Mouse (Mus musculus) neural tube, embryonic 12.5 days (tissue): ENCODE data around the gene Gm20388. TPM values are rescaled to one million over a fixed set of nuclear protein-coding genes. Genes with fewer than 3 reads are reported as not detected.

Experiments
- ATAC-seq: fragments of 200-750 bp; cut with Nextera tagmentation; 2 replicates; pipeline ENCODE4 v1.8.0; 2017; ENCODE audit warnings: low read depth, mild to moderate bottlenecking, moderate TSS enrichment, moderate library complexity; ENCODE audit not compliant: low FRiP score
- H3K27ac ChIP-seq: fragments of 300-500 bp; sonication (generic); 2 replicates; pipeline ENCODE4 v1.5.1; 2016
- H3K27me3 ChIP-seq: fragments of 300-500 bp; sonication (generic); replicated peaks from 2 replicates; pipeline ENCODE4 v1.6.1; 2016; ENCODE audit warnings: mild to moderate bottlenecking
- H3K36me3 ChIP-seq: fragments of 300-500 bp; sonication (generic); 2 replicates; pipeline ENCODE4 v1.6.1; 2016; ENCODE audit warnings: mild to moderate bottlenecking
- H3K4me1 ChIP-seq: fragments of 300-500 bp; sonication (generic); 2 replicates; pipeline ENCODE4 v1.6.1; 2016
- H3K4me2 ChIP-seq: fragments of 300-500 bp; sonication (generic); replicated peaks from 2 replicates; pipeline ENCODE4 v1.6.1; 2016; ENCODE audit warnings: mild to moderate bottlenecking
- H3K4me3 ChIP-seq: fragments of 300-500 bp; sonication (generic); 2 replicates; pipeline ENCODE4 v1.5.1; 2016
- H3K9ac ChIP-seq: fragments of 300-500 bp; sonication (generic); 2 replicates; pipeline ENCODE4 v1.6.1; 2016; ENCODE audit warnings: mild to moderate bottlenecking
- H3K9me3 ChIP-seq: fragments of 300-500 bp; sonication (generic); 2 replicates; pipeline ENCODE4 v1.6.1; 2016; ENCODE audit warnings: mild to moderate bottlenecking
- WGBS: fragments of 180-500 bp; shearing (Covaris S2); methylation state at CpG from one replicate; pipeline ENCODE4 v1.1.7; 2016; 5-methylcytosine and 5-hydroxymethylcytosine counted together
- polyA plus RNA-seq: library from polyadenylated mRNA; unstranded; fragments of >200 nt; fragmentation: Nextera tagmentation; extraction: Ambion mirVana; gene quantifications from 2 replicates; pipeline ENCODE4 v1.2.1, GENCODE M21; 2016

Gm20388 gene
- polyA plus RNA-seq, 1 experiment from 2014 or later, result not detected

DNA sequence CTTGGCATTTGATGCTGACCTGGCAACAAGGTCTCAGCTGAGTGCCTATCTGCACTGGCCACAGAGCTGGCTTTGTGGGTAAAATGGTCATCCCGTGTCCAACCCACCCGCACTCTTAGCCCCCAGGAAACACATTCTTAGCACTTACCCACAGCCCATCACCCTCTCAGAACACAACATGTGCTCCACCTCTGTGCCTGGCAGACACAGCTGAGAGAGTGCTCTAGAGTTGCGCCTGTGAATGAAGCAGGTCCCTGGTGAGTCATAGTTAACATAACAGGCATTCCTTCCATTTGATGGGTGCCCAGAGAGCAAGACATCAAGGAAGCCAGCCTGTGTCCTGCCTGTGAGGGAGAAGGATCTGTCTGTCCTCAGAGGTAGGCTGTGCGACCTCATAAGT, 2276.6 kb downstream of the Gm20388 start:
- H3K4me2 ChIP-seq, result no peak overlapping the region
- no peaks in the 10 kb centered on the region for H3K36me3 ChIP-seq
- no peak for ATAC-seq
- no peak overlapping the region for H3K4me3 ChIP-seq
- no peaks in the 10 kb centered on the region for H3K9me3 ChIP-seq
- H3K4me1 ChIP-seq, result peaks cover 6% of the 10 kb centered on the region; the same call in 1 of the 2 replicates
- WGBS, result 91% methylated on average over 4 of the region's 4 CpGs
- no peaks in the 10 kb centered on the region for H3K27me3 ChIP-seq
- H3K9ac ChIP-seq, result no peak overlapping the region
- no peak overlapping the region for H3K27ac ChIP-seq

DNA sequence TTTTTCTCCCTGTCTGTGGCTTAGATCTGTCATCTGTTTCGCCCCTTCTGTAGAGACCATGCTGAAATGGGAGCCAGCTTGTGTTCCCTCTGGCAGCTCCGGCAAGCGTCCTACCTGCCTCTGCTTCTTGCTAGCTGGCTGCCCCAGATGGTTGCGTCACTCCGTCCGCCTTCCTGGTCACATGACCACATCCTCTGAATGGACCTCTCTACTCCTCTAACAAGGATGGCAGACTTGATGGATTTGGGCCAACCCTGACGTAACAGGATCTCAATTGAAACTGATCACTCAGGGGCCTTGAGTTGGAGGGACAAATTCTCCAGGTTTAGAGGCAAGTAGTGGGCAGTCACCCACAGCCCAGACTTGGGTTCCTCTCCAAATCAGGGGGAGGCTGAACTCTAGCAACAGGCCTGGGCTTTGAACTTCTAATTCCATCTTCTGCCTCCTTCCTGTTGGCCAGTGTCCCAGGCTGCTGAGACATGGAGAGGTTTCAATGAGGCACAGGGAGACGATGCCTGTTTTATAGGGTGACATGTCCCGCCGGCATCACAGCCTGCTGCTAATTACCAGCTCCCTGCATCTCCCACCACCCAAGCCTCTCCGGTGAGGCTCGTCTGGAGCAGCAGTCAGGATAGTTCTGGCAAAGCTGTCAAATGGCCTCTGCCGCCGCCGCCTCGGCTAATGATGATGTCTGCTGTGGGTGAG, 2279.9 kb downstream of the Gm20388 start:
- H3K4me2 ChIP-seq, result no peak overlapping the region
- H3K9me3 ChIP-seq, result no peaks in the 10 kb centered on the region
- 51% methylated on average over 16 of the region's 16 CpGs for WGBS
- ATAC-seq, result no peak
- H3K27ac ChIP-seq, result no peak overlapping the region
- no peaks in the 10 kb centered on the region for H3K36me3 ChIP-seq
- H3K4me1 ChIP-seq, result peaks cover 12% of the 10 kb centered on the region; the same call in 1 of the 2 replicates
- no peak overlapping the region for H3K9ac ChIP-seq
- no peaks in the 10 kb centered on the region for H3K27me3 ChIP-seq
- no peak overlapping the region for H3K4me3 ChIP-seq

DNA sequence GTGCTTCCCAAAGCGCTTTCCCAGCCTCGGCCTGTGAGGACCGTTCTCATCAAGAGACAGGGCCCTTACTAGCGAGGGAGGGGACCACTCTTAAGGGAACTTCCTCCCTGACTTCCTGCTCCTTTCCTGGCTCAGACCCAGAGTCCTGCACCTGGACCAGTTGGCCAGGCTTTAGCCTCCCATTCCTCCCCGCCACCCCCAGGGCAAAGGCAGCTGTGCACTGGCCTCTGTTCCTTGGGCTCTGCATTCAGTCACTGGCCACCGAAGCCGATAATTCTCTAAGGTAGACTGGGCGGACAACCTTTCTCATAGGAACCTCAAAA, 2280.4 kb downstream of the Gm20388 start:
- Histone ChIP-seq H3K27ac (no peak overlapping the region), H3K4me3 (no peak overlapping the region), H3K9ac (no peak overlapping the region), H3K9me3 (no peaks in the 10 kb centered on the region), H3K4me2 (no peak overlapping the region), H3K27me3 (no peaks in the 10 kb centered on the region), H3K36me3 (no peaks in the 10 kb centered on the region), H3K4me1 (peaks cover 12% of the 10 kb centered on the region; the same call in 1 of the 2 replicates)
- no peak for ATAC-seq
- 78% methylated on average over 8 of the region's 8 CpGs for WGBS

DNA sequence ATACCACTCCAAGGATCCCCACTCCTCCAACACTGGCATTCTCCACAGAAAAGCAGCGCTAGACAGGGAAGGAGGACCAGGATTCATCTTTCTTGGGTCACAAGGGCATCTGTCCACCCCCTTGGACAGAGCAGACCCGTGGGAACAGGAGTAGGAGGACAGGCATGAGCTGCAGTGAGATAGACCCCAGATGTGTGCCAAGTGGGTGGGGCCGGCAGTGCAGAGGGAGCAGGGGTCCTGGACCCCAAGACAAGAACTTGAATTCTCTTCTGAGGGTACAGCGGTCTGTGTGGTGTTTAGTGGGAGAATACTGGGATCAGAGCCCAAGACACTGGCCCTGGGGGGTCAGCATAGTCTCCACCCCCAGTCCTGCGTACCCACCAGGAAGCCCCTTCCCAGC, 2282.1 kb downstream of the Gm20388 start:
- no peak overlapping the region for H3K9ac ChIP-seq
- no peak for ATAC-seq
- H3K4me3 ChIP-seq, result no peak overlapping the region
- H3K36me3 ChIP-seq, result no peaks in the 10 kb centered on the region
- no peak overlapping the region for H3K4me2 ChIP-seq
- H3K9me3 ChIP-seq, result no peaks in the 10 kb centered on the region
- peaks cover 12% of the 10 kb centered on the region; the same call in 1 of the 2 replicates for H3K4me1 ChIP-seq
- H3K27ac ChIP-seq, result no peak overlapping the region
- 82% methylated on average over 5 of the region's 5 CpGs for WGBS
- H3K27me3 ChIP-seq, result no peaks in the 10 kb centered on the region

GRCm38 (mm10) chr8:122193521-122193920, 2282.9 kb downstream of the Gm20388 start:
- H3K36me3 ChIP-seq, result no peaks in the 10 kb centered on the region
- no peak overlapping the region for H3K27ac ChIP-seq
- no peaks in the 10 kb centered on the region for H3K9me3 ChIP-seq
- H3K4me1 ChIP-seq, result peaks cover 12% of the 10 kb centered on the region; the same call in 1 of the 2 replicates
- H3K4me3 ChIP-seq, result no peak overlapping the region
- no peaks in the 10 kb centered on the region for H3K27me3 ChIP-seq
- no peak overlapping the region for H3K4me2 ChIP-seq
- WGBS, result 75% methylated on average over 11 of the region's 11 CpGs
- no peak for ATAC-seq
- no peak overlapping the region for H3K9ac ChIP-seq

DNA sequence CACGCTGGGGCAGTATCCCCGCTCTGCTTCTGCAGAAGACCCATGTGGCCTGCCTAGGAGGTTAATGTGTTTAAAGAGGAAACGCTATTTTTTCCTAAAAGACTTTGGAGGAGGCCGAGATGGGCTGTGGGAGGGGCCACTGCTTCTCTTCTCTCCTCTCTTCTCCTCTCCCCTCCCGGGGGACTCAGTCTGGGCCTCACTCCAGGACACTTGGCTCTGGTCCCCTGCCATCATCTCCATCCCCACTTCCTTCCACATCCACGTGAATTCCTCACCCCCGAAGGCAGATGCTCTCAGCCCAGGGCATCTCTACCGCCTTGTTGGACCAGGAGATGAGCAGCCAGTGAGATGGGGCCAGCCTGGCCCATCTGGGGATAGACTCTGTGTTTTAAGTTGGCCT, 2283.8 kb downstream of the Gm20388 start:
- WGBS, result 75% methylated on average over 8 of the region's 8 CpGs
- Histone ChIP-seq H3K27me3 (no peaks in the 10 kb centered on the region), H3K9ac (no peak overlapping the region), H3K27ac (no peak overlapping the region), H3K9me3 (no peaks in the 10 kb centered on the region), H3K4me3 (no peak overlapping the region), H3K4me2 (no peak overlapping the region), H3K36me3 (no peaks in the 10 kb centered on the region), H3K4me1 (peaks cover 12% of the 10 kb centered on the region; the same call in 1 of the 2 replicates)
- no peak for ATAC-seq

- Histone ChIP-seq H3K9me3 (no peaks in the 10 kb centered on the region), H3K9ac (no peak overlapping the region), H3K4me1 (0 out of 2 replicates have a peak, but pooled peaks cover 6% of the 10 kb centered on the region), H3K27me3 (no peaks in the 10 kb centered on the region), H3K36me3 (no peaks in the 10 kb centered on the region), H3K4me2 (no peak overlapping the region), H3K27ac (no peak overlapping the region), H3K4me3 (no peak overlapping the region)
- WGBS, result 79% methylated on average over 5 of the region's 5 CpGs
- ATAC-seq, result no peak
Measured at GRCm38 (mm10) chr8:122197342-122197741, 2286.7 kb downstream of the Gm20388 start.

DNA sequence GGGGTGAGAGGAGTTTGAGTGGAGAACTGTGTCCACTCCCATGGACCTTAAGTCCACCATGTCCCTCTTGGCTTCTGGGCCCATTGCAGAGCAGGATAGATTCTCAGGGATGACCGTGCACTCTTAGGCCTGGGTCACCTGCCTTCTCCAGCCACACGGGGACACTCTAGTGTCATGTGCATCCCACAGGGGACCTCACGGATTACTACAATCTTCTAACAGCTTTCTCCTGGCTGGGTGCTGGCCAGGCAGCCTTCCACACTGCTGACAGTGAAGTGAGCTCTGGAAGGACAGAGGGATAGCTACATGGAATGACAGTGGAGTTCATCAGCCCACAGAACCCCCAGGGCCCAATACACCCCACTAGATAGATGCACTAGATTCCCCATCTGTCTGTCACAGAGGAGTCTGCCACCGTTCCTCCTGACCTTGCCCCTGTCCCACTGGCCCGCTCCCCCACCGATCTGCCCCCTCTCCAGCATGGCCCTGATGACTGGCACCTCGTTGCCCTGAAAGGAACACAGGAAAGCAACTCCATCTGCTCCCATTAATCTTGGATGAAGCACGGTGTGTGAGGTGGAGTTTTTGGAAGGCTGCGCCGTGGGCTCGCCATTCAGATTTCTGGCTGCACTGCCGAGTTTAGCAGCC, 2287.9 kb downstream of the Gm20388 start:
- Histone ChIP-seq H3K9ac (no peak overlapping the region), H3K27ac (no peak overlapping the region), H3K9me3 (no peaks in the 10 kb centered on the region), H3K4me1 (no peaks in the 10 kb centered on the region), H3K4me3 (no peak overlapping the region), H3K4me2 (no peak overlapping the region), H3K27me3 (no peaks in the 10 kb centered on the region), H3K36me3 (no peaks in the 10 kb centered on the region)
- no peak for ATAC-seq
- 79% methylated on average over 12 of the region's 12 CpGs for WGBS

- no peaks in the 10 kb centered on the region for H3K4me1 ChIP-seq
- H3K9me3 ChIP-seq, result no peaks in the 10 kb centered on the region
- ATAC-seq, result no peak
- no peak overlapping the region for H3K27ac ChIP-seq
- H3K9ac ChIP-seq, result no peak overlapping the region
- H3K4me2 ChIP-seq, result no peak overlapping the region
- H3K36me3 ChIP-seq, result no peaks in the 10 kb centered on the region
- no peak overlapping the region for H3K4me3 ChIP-seq
- 87% methylated on average over 9 of the region's 9 CpGs for WGBS
- no peaks in the 10 kb centered on the region for H3K27me3 ChIP-seq
Measured at GRCm38 (mm10) chr8:122199191-122199590, 2288.6 kb downstream of the Gm20388 start.

GRCm38 (mm10) chr8:122199841-122200240, 2289.2 kb downstream of the Gm20388 start:
- ATAC-seq, result no peak
- 97% methylated on average over 4 of the region's 4 CpGs for WGBS
- H3K27ac ChIP-seq, result no peak overlapping the region
- no peaks in the 10 kb centered on the region for H3K4me1 ChIP-seq
- no peaks in the 10 kb centered on the region for H3K9me3 ChIP-seq
- no peaks in the 10 kb centered on the region for H3K36me3 ChIP-seq
- no peak overlapping the region for H3K9ac ChIP-seq
- H3K4me3 ChIP-seq, result no peak overlapping the region
- H3K4me2 ChIP-seq, result no peak overlapping the region
- no peaks in the 10 kb centered on the region for H3K27me3 ChIP-seq

DNA sequence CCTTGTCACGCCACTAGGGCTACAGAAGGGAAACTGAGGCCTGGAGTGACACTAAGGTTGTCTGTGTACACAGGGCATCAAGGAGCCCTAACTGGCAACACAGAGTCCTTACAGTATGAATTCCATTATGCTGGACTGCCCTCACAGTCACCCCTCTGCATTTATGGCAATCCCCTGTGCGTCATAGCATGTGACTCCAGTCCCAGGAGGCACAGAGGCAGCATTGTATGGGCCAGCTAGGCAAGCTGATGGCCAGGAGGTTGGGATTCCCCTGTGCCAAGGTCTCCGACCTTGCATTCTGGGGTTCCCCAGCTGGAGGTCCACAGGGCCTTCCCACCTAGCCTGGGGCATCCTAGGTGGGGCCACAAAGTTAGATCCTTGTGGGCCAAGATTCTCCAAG, 2300.9 kb downstream of the Gm20388 start:
- H3K9ac ChIP-seq, result no peak overlapping the region
- H3K9me3 ChIP-seq, result peaks cover 10% of the 10 kb centered on the region
- no peak overlapping the region for H3K4me2 ChIP-seq
- no peak overlapping the region for H3K4me3 ChIP-seq
- no peak overlapping the region for H3K27ac ChIP-seq
- no peak for ATAC-seq
- H3K27me3 ChIP-seq, result no peaks in the 10 kb centered on the region
- WGBS, result 72% methylated on average over 3 of the region's 3 CpGs
- no peaks in the 10 kb centered on the region for H3K4me1 ChIP-seq
- no peaks in the 10 kb centered on the region for H3K36me3 ChIP-seq

GRCm38 (mm10) chr8:122215630-122216029, 2305.0 kb downstream of the Gm20388 start:
- WGBS, result 85% methylated on average over 8 of the region's 8 CpGs
- Histone ChIP-seq H3K9me3 (peaks cover under 1% of the 10 kb centered on the region; the same call in 1 of the 2 replicates), H3K36me3 (no peaks in the 10 kb centered on the region), H3K27ac (no peak overlapping the region), H3K4me2 (no peak overlapping the region), H3K4me3 (no peak overlapping the region), H3K27me3 (no peaks in the 10 kb centered on the region), H3K4me1 (no peaks in the 10 kb centered on the region), H3K9ac (no peak overlapping the region)
- ATAC-seq, result no peak

GRCm38 (mm10) chr8:122216433-122216832, 2305.8 kb downstream of the Gm20388 start:
- H3K27me3 ChIP-seq, result no peaks in the 10 kb centered on the region
- no peak for ATAC-seq
- no peak overlapping the region for H3K4me2 ChIP-seq
- H3K27ac ChIP-seq, result no peak overlapping the region
- 74% methylated on average over 6 of the region's 6 CpGs for WGBS
- H3K4me3 ChIP-seq, result no peak overlapping the region
- H3K4me1 ChIP-seq, result no peaks in the 10 kb centered on the region
- H3K9ac ChIP-seq, result no peak overlapping the region
- H3K36me3 ChIP-seq, result no peaks in the 10 kb centered on the region
- no peaks in the 10 kb centered on the region for H3K9me3 ChIP-seq
